Mouse (Mus musculus) G1E-ER4 (cell line): Measurements from ENCODE around the gene Zfp566. TPM values are rescaled to one million over a fixed set of nuclear protein-coding genes. Genes with fewer than 3 reads are reported as not detected.

Experiments
- GATA1 ChIP-seq: IDR thresholded peaks from one replicate; pipeline ENCODE4 v1.8.0; 2012; ENCODE audit warnings: low read length, inconsistent platforms
- polyA plus RNA-seq: library from polyadenylated mRNA; stranded (reverse); fragments of >175 nt; gene quantifications from 2 replicates; pipeline ENCODE4 v1.2.3, GENCODE M21; 2012

Gene Zfp566
- polyA plus RNA-seq, 1 experiment, result 3.4 TPM

DNA sequence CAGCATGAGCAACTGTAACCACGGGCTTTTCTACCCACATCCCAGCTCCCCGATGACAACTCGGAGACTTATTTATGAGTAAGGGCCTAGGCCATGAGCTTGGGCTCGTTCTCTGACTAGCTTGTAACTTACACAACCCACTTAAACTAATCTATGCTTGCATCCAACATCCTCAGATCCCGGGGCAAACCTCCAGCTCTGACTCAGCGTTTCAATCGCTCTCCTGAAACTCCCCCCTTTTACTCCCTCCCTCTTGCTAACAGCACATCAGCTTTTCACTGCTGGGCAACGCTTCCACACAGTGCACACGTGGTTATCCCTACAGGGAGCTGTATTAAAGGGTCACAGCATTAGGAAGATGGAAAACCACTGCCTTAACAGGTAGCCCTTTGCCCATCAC lies 3.8 kb downstream of the Zfp566 start:
- TF ChIP-seq GATA1, result no peak

- no peak for TF ChIP-seq GATA1
Measured at GRCm38 (mm10) chr7:30072146-30073028, 17.9 kb downstream of the Zfp566 start, which contains the start of gene Zfp82. Gene Zfp82, minus strand, starts transcription at chr7:30072900.

DNA sequence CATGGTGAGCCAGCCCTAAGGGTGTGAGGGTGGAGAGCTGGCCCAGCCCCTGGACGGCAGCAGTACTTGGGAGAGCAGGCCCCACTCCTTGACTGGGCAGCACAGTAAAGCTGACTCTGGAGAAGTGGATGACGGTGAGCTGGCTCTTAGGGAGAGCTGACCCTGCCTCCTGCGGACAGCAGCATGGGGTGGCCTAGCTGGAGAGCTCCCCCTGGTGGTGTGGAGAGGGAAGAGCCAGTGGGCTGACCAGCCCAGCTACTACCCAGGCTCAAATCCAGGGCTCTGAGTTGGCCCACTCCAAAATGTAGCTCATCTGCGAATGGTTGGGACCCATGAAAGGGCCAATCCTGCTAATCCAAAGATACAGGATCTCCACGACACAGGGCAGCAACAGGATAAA lies 25.7 kb downstream of the Zfp566 start:
- TF ChIP-seq GATA1, result no peak

- TF ChIP-seq GATA1, result no peak
Measured at GRCm38 (mm10) chr7:30062478-30062877, 27.8 kb downstream of the Zfp566 start.

- no peak for TF ChIP-seq GATA1
Measured at GRCm38 (mm10) chr7:30060341-30060740, 30.0 kb downstream of the Zfp566 start.

DNA sequence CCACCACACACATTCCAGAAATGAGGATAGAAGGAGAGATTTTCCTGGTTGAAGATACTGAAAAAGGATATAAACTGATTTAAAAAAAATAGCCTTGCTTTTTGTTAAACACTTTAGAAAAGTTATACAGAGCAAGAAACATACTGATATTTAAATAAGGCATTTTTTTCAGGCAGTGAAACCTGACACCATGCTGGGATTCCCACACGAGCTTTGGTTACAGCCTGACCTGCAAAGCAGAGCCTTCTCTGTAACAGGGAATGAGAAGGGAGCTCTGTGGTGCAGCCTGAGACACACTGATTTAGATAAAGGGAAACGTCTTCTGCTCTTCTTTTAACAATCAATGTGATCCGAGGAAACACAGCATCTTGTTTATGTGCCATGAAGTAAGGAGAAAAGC lies 36.7 kb downstream of the Zfp566 start:
- no peak for TF ChIP-seq GATA1

GRCm38 (mm10) chr7:30050882-30051548 lies 39.3 kb downstream of the Zfp566 start, which contains the start of gene Zfp14:
Gene Zfp14, minus strand, starts transcription at chr7:30051380.
- no peak for TF ChIP-seq GATA1

DNA sequence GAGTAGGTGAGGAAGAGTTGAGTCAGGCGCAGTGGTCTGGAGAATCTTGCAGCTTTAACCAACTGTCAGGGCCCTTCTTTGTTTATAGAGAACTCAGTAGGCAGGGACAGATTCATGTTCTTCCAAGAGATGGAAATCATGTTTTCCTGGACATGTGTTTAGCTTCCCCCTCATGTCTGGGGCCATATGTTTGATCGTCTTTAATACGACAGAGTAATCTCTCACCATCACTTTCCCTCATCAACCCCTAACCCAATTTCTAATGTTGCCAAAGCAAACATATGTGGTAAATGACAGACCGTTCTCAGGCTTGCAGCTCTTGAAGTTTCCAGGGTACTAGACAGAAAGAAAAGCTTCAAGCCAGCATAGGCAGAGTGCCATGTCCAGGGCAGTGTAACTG lies 42.2 kb downstream of the Zfp566 start:
- TF ChIP-seq GATA1, result no peak

- TF ChIP-seq GATA1, result no peak
Measured at GRCm38 (mm10) chr7:30044354-30044753, 46.0 kb downstream of the Zfp566 start.

- TF ChIP-seq GATA1, result no peak
Measured at GRCm38 (mm10) chr7:30034331-30034730, 56.0 kb downstream of the Zfp566 start.

DNA sequence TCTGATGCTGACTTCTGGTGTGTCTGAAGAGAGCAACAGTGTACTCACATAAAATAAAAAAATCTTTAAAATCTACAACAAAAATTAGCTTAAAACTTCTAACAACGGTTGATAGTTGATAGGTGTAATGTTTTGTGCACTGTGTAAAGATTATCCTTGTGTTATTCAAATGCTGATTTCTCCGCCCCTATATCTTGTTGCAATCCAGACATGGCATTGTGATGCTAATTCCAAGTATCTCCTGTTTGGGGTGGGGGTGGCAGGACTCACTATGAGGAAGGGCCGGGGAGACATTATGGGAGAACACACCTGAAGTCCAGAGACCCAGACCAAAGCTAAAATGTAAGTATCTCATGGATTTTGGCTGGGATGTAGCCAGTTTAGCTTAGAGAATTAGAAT lies 58.9 kb downstream of the Zfp566 start:
- no peak for TF ChIP-seq GATA1

GRCm38 (mm10) chr7:30030677-30031076 lies 59.6 kb downstream of the Zfp566 start:
- no peak for TF ChIP-seq GATA1

DNA sequence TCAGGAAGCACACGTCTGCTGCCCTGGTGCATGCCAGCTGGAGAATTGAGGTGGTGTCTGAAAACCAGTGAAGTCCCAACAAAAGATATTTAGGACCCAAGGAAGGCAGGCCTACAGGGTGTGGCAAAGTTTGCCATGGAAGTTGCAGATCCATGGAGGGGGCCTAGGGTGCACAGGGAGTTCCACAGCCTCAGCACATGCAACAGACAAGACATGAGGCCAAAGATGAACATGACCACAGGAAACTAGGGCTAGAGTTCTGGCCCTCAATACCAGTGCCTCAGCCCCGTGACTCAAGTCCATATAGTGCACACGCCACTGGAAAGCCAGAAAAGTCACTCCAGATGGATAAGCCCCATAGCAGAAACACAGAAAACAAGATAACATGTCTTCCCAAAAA lies 61.8 kb downstream of the Zfp566 start:
- no peak for TF ChIP-seq GATA1

Other genes starting within 250 kb of the Zfp566 start
- gene Zfp940, start 236.9 kb downstream of the Zfp566 start, polyA plus RNA-seq, result 0.26 and 0.75 TPM in 2 replicates
- gene Zfp420, start 230.5 kb downstream of the Zfp566 start, polyA plus RNA-seq, result 0.29 and 0.35 TPM in 2 replicates
- 0.35 and 0.40 TPM in 2 replicates for gene Zfp27, start 184.0 kb downstream of the Zfp566 start, polyA plus RNA-seq
- 0.03 TPM in 1 of 2 replicates, not detected in the other for gene Zfp383, start 182.3 kb downstream of the Zfp566 start, polyA plus RNA-seq
- gene Zfp74, start 136.4 kb downstream of the Zfp566 start, polyA plus RNA-seq, result 17.1 and 22.9 TPM in 2 replicates
- 4.0 and 5.6 TPM in 2 replicates for gene Zfp568, start 106.6 kb downstream of the Zfp566 start, polyA plus RNA-seq
- not detected in 2 replicates for gene Zfp14, start 39.1 kb downstream of the Zfp566 start, polyA plus RNA-seq
- 0.17 and 0.26 TPM in 2 replicates for gene Zfp82, start 17.6 kb downstream of the Zfp566 start, polyA plus RNA-seq
- not detected in 2 replicates for gene Gm26920, start 117 bp downstream of the Zfp566 start, polyA plus RNA-seq
- gene Zfp260, start 4.2 kb upstream of the Zfp566 start, polyA plus RNA-seq, result 0.19 and 0.64 TPM in 2 replicates
- 4.1 and 5.5 TPM in 2 replicates for gene Zfp382, start 31.4 kb upstream of the Zfp566 start, polyA plus RNA-seq
- 8.2 and 19.8 TPM in 2 replicates for gene Zfp146, start 79.2 kb upstream of the Zfp566 start, polyA plus RNA-seq
- 8.3 and 9.2 TPM in 2 replicates for gene Cox7a1, start 93.6 kb upstream of the Zfp566 start, polyA plus RNA-seq
- gene Capns1, start 108.3 kb upstream of the Zfp566 start, polyA plus RNA-seq, result 142 and 154 TPM in 2 replicates
- gene Polr2i, start 141.4 kb upstream of the Zfp566 start, polyA plus RNA-seq, result 126 and 136 TPM in 2 replicates
- gene Tbcb, start 141.7 kb upstream of the Zfp566 start, polyA plus RNA-seq, result 68.1 and 70.9 TPM in 2 replicates
- gene Ovol3, start 145.2 kb upstream of the Zfp566 start, polyA plus RNA-seq, result 0.15 TPM in 1 of 2 replicates, not detected in the other
- gene Thap8, start 189.6 kb upstream of the Zfp566 start, polyA plus RNA-seq, result 0.12 and 0.26 TPM in 2 replicates
- gene Wdr62, start 189.9 kb upstream of the Zfp566 start, polyA plus RNA-seq, result 40.6 and 75.2 TPM in 2 replicates
- gene Clip3, start 201.2 kb upstream of the Zfp566 start, polyA plus RNA-seq, result 0.24 TPM in 1 of 2 replicates, not detected in the other
- gene Alkbh6, start 218.2 kb upstream of the Zfp566 start, polyA plus RNA-seq, result 59.9 and 74.5 TPM in 2 replicates
- gene Syne4, start 224.3 kb upstream of the Zfp566 start, polyA plus RNA-seq, result 7.1 and 8.8 TPM in 2 replicates
- gene E130208F15Rik, start 231.2 kb upstream of the Zfp566 start, polyA plus RNA-seq, result 0.39 and 0.44 TPM in 2 replicates
- 23.4 and 30.5 TPM in 2 replicates for gene Sdhaf1, start 233.4 kb upstream of the Zfp566 start, polyA plus RNA-seq